Mouse (Mus musculus) neural tube, embryonic 15.5 days (tissue): Measurements from ENCODE around the gene Tunar. TPM values are rescaled to one million over a fixed set of nuclear protein-coding genes. Genes with fewer than 3 reads are reported as not detected.

Experiments used
- ATAC-seq: fragments of 200-750 bp; cut with Nextera tagmentation; 2 replicates; pipeline ENCODE4 v1.8.0; 2017; ENCODE audit warnings: mild to moderate bottlenecking, moderate TSS enrichment, moderate library complexity; ENCODE audit not compliant: low FRiP score
- H3K27ac ChIP-seq: fragments of 300-500 bp; sonication (generic); replicated peaks from 2 replicates; pipeline ENCODE4 v1.5.1; 2015; ENCODE audit warnings: mild to moderate bottlenecking, inconsistent platforms
- H3K27me3 ChIP-seq: fragments of 300-500 bp; sonication (generic); replicated peaks from 2 replicates; pipeline ENCODE4 v1.6.1; 2015; ENCODE audit warnings: inconsistent platforms
- H3K36me3 ChIP-seq: fragments of 300-500 bp; sonication (generic); 2 replicates; pipeline ENCODE4 v1.6.1; 2015; ENCODE audit warnings: inconsistent platforms
- H3K4me1 ChIP-seq: fragments of 300-500 bp; sonication (generic); 2 replicates; pipeline ENCODE4 v1.6.1; 2015; ENCODE audit warnings: inconsistent platforms
- H3K4me2 ChIP-seq: fragments of 300-500 bp; sonication (generic); 2 replicates; pipeline ENCODE4 v1.6.1; 2015; ENCODE audit warnings: inconsistent platforms, mild to moderate bottlenecking, moderate library complexity
- H3K4me3 ChIP-seq: fragments of 300-500 bp; sonication (generic); replicated peaks from 2 replicates; pipeline ENCODE4 v1.5.1; 2015; ENCODE audit warnings: mild to moderate bottlenecking, inconsistent platforms
- H3K9ac ChIP-seq: fragments of 300-500 bp; sonication (generic); replicated peaks from 2 replicates; pipeline ENCODE4 v1.6.1; 2015; ENCODE audit warnings: mild to moderate bottlenecking, inconsistent platforms
- H3K9me3 ChIP-seq: fragments of 300-500 bp; sonication (generic); replicated peaks from 2 replicates; pipeline ENCODE4 v1.6.1; 2016; ENCODE audit warnings: inconsistent platforms
- WGBS: fragments of 180-500 bp; shearing (Covaris S2); methylation state at CpG from one replicate; pipeline ENCODE4 v1.1.7; 2015; ENCODE audit warnings: mixed read lengths; 5-methylcytosine and 5-hydroxymethylcytosine counted together
- polyA plus RNA-seq: library from polyadenylated mRNA; unstranded; fragments of >200 nt; fragmentation: Nextera tagmentation; extraction: Ambion mirVana; gene quantifications from 2 replicates; pipeline ENCODE4 v1.2.1, GENCODE M21; 2015

Tunar gene
- polyA plus RNA-seq, 1 experiment from 2014 or later = 24.2 TPM

- Histone ChIP-seq H3K27me3 (no peaks in the 10 kb centered on the region), H3K9me3 (0 out of 2 replicates have a peak, but pooled peaks cover 3% of the 10 kb centered on the region), H3K4me3 (no peak overlapping the region), H3K4me2 (no peak overlapping the region), H3K4me1 (peaks cover 8% of the 10 kb centered on the region), H3K27ac (0 out of 2 replicates have a peak overlapping the region, but pooled peaks have one; percentile 51), H3K36me3 (no peaks in the 10 kb centered on the region), H3K9ac (no peak overlapping the region)
- no peak for ATAC-seq
- WGBS = 55% methylated on average over 5 of the region's 5 CpGs
These were observed 70.1 kb downstream of the Tunar start for GRCm38 (mm10) chr12:105403742-105404141.

- H3K4me1 ChIP-seq = peaks cover 8% of the 10 kb centered on the region
- no peak for ATAC-seq
- H3K27ac ChIP-seq = no peak overlapping the region
- H3K36me3 ChIP-seq = no peaks in the 10 kb centered on the region
- H3K9ac ChIP-seq = no peak overlapping the region
- no peak overlapping the region for H3K4me2 ChIP-seq
- no peak overlapping the region for H3K4me3 ChIP-seq
- no peaks in the 10 kb centered on the region for H3K27me3 ChIP-seq
- H3K9me3 ChIP-seq = no peaks in the 10 kb centered on the region
- WGBS = 81% methylated on average over 6 of the region's 6 CpGs
These were observed 72.3 kb downstream of the Tunar start for GRCm38 (mm10) chr12:105406008-105406407.

- ATAC-seq = no peak
- Histone ChIP-seq H3K4me1 (peaks cover 9% of the 10 kb centered on the region; the same call in 1 of the 2 replicates), H3K27ac (no peak overlapping the region), H3K27me3 (no peaks in the 10 kb centered on the region), H3K36me3 (no peaks in the 10 kb centered on the region), H3K9ac (no peak overlapping the region), H3K9me3 (no peaks in the 10 kb centered on the region), H3K4me2 (no peak overlapping the region), H3K4me3 (no peak overlapping the region)
- WGBS = 58% methylated on average over 8 of the region's 8 CpGs
These were observed 80.2 kb downstream of the Tunar start for GRCm38 (mm10) chr12:105413909-105414308.

- no peak overlapping the region for H3K4me2 ChIP-seq
- no peaks in the 10 kb centered on the region for H3K27me3 ChIP-seq
- WGBS = 58% methylated on average over 6 of the region's 6 CpGs
- H3K4me1 ChIP-seq = no peaks in the 10 kb centered on the region
- no peaks in the 10 kb centered on the region for H3K36me3 ChIP-seq
- ATAC-seq = no peak
- H3K4me3 ChIP-seq = no peak overlapping the region
- no peaks in the 10 kb centered on the region for H3K9me3 ChIP-seq
- no peak overlapping the region for H3K9ac ChIP-seq
- no peak overlapping the region for H3K27ac ChIP-seq
These were observed 86.8 kb downstream of the Tunar start for GRCm38 (mm10) chr12:105420476-105420875.

GRCm38 (mm10) chr12:105426541-105426940, 92.9 kb downstream of the Tunar start:
- no peaks in the 10 kb centered on the region for H3K9me3 ChIP-seq
- no peak overlapping the region for H3K9ac ChIP-seq
- H3K27me3 ChIP-seq = 0 out of 2 replicates have a peak, but pooled peaks cover 3% of the 10 kb centered on the region
- no peak for ATAC-seq
- no peaks in the 10 kb centered on the region for H3K36me3 ChIP-seq
- H3K4me3 ChIP-seq = no peak overlapping the region
- no peak overlapping the region for H3K4me2 ChIP-seq
- H3K27ac ChIP-seq = no peak overlapping the region
- WGBS = 77% methylated on average over 7 of the region's 7 CpGs
- peaks cover 7% of the 10 kb centered on the region; the same call in 1 of the 2 replicates for H3K4me1 ChIP-seq

- 20% methylated on average over 10 of the region's 10 CpGs for WGBS
- Histone ChIP-seq H3K27me3 (0 out of 2 replicates have a peak, but pooled peaks cover 3% of the 10 kb centered on the region), H3K4me1 (peaks cover 7% of the 10 kb centered on the region; the same call in 1 of the 2 replicates), H3K9me3 (no peaks in the 10 kb centered on the region), H3K36me3 (no peaks in the 10 kb centered on the region), H3K4me2 (peak overlapping the region; percentile 40; the same call in 1 of the 2 replicates), H3K4me3 (no peak overlapping the region), H3K27ac (no peak overlapping the region), H3K9ac (no peak overlapping the region)
- peak; percentile 83 for ATAC-seq
These were observed 93.5 kb downstream of the Tunar start for GRCm38 (mm10) chr12:105427039-105427757.

GRCm38 (mm10) chr12:105431872-105432271, 98.2 kb downstream of the Tunar start:
- peaks cover 4% of the 10 kb centered on the region; the same call in 1 of the 2 replicates for H3K4me1 ChIP-seq
- ATAC-seq = no peak
- 55% methylated on average over 3 of the region's 3 CpGs for WGBS
- H3K9me3 ChIP-seq = no peaks in the 10 kb centered on the region
- no peak overlapping the region for H3K4me2 ChIP-seq
- no peak overlapping the region for H3K27ac ChIP-seq
- H3K9ac ChIP-seq = no peak overlapping the region
- H3K4me3 ChIP-seq = no peak overlapping the region
- H3K27me3 ChIP-seq = no peaks in the 10 kb centered on the region
- H3K36me3 ChIP-seq = no peaks in the 10 kb centered on the region

GRCm38 (mm10) chr12:105432807-105433206, 99.1 kb downstream of the Tunar start:
- H3K36me3 ChIP-seq = no peaks in the 10 kb centered on the region
- H3K27ac ChIP-seq = no peak overlapping the region
- no peak overlapping the region for H3K4me3 ChIP-seq
- WGBS = 77% methylated on average over 3 of the region's 3 CpGs
- H3K4me2 ChIP-seq = no peak overlapping the region
- no peaks in the 10 kb centered on the region for H3K27me3 ChIP-seq
- no peak overlapping the region for H3K9ac ChIP-seq
- no peak for ATAC-seq
- no peaks in the 10 kb centered on the region for H3K9me3 ChIP-seq
- no peaks in the 10 kb centered on the region for H3K4me1 ChIP-seq

Other genes with a start within 250 kb of the Tunar start
- not detected in 2 replicates for gene Tcl1b2, start 187.9 kb upstream of the Tunar start, polyA plus RNA-seq
- not detected in 2 replicates for gene Tcl1b1, start 174.2 kb upstream of the Tunar start, polyA plus RNA-seq
- not detected in 2 replicates for gene Tcl1b5, start 157.5 kb upstream of the Tunar start, polyA plus RNA-seq
- gene Tcl1b3, start 142.8 kb upstream of the Tunar start, polyA plus RNA-seq = not detected in 2 replicates
- gene Tcl1b4, start 131.9 kb upstream of the Tunar start, polyA plus RNA-seq = not detected in 2 replicates
- not detected in 2 replicates for gene Tcl1, start 111.1 kb upstream of the Tunar start, polyA plus RNA-seq
- gene D430019H16Rik, start 120.0 kb downstream of the Tunar start, polyA plus RNA-seq = 9.2 and 11.3 TPM in 2 replicates
- gene Bdkrb2, start 229.4 kb downstream of the Tunar start, polyA plus RNA-seq = 2.4 and 3.1 TPM in 2 replicates